Mouse (Mus musculus) embryo, embryonic 10 days (tissue): ENCODE results near the gene Pum1.

Source experiments
- DNase-seq: peaks from one replicate; pipeline ENCODE4 v3.0.0-alpha.2; 2015; ENCODE audit warnings: low spot score

The Pum1 gene

GRCm38 (mm10) chr4:130815860-130816259 lies 152.7 kb downstream of the Pum1 start:
- DNase-seq, result no peak

GRCm38 (mm10) chr4:130819806-130820205 lies 156.7 kb downstream of the Pum1 start:
- no peak for DNase-seq

- no peak for DNase-seq
Measured at GRCm38 (mm10) chr4:130820594-130821255, 157.6 kb downstream of the Pum1 start.

- peak; percentile 88 for DNase-seq
Measured at GRCm38 (mm10) chr4:130828851-130829673, 165.9 kb downstream of the Pum1 start.
